Comparison of ENCODE assay signal across 14 mouse cellular contexts in genomic region chr2:148889331-148890010, GRCm38 (mm10). TPM values are rescaled to one million over a fixed set of nuclear protein-coding genes. Genes with fewer than 3 reads are reported as not detected.
DNase-seq lines count a peak whose midpoint lies in the region; ATAC-seq lines count a peak whose summit lies in the region.
"Had no signal": no experiment of that assay in that cellular context is flagged by ENCODE, and none has a peak within 500 bp of the region (broad histone marks: within the 10 kb centered on the region; RNA-seq: fewer than 3 reads in every experiment).

No protein-coding gene starts in this region.

- no peaks in the 10 kb centered on the region for H3K27me3 ChIP-seq in heart, embryonic 15.5 days
- no peaks in the 10 kb centered on the region for H3K27me3 ChIP-seq in forebrain, embryonic 12.5 days
- no peaks in the 10 kb centered on the region for H3K27me3 ChIP-seq in hindbrain, embryonic 16.5 days (replicated peaks; ENCODE audit: control insufficient read depth, insufficient read depth, low read length)
- no peaks in the 10 kb centered on the region for H3K27me3 ChIP-seq in neural tube, embryonic 14.5 days (ENCODE audit: control insufficient read depth, insufficient read depth, low read length)

- 73% methylated on average over 3 of the region's 3 CpGs for WGBS in heart, embryonic 15.5 days
- 14% methylated on average over 3 of the region's 3 CpGs for WGBS in forebrain, embryonic 12.5 days
- WGBS in hindbrain, embryonic 16.5 days = 42% methylated on average over 3 of the region's 3 CpGs
- 58% methylated on average over 3 of the region's 3 CpGs for WGBS in neural tube, embryonic 14.5 days

- no peak overlapping the region for H3K4me2 ChIP-seq in heart, embryonic 15.5 days
- H3K4me2 ChIP-seq in forebrain, embryonic 12.5 days = 0 out of 2 replicates have a peak overlapping the region, but pooled peaks have one; percentile 1
- no peak overlapping the region for H3K4me2 ChIP-seq in hindbrain, embryonic 16.5 days (ENCODE audit: low read length)
- no peak overlapping the region for H3K4me2 ChIP-seq in neural tube, embryonic 14.5 days (ENCODE audit: low read depth, low read length)

- H3K4me1 ChIP-seq in heart, embryonic 15.5 days (replicated peaks) = peaks cover 14% of the 10 kb centered on the region
- H3K4me1 ChIP-seq in forebrain, embryonic 12.5 days = peaks cover 21% of the 10 kb centered on the region
- H3K4me1 ChIP-seq in hindbrain, embryonic 16.5 days (ENCODE audit: control insufficient read depth, insufficient read depth, low read depth, low read length) = no peaks in the 10 kb centered on the region; the same call in 1 of the 2 replicates
- no peaks in the 10 kb centered on the region for H3K4me1 ChIP-seq in neural tube, embryonic 14.5 days (ENCODE audit: control insufficient read depth, insufficient read depth, low read length)

- no peak for DNase-seq in heart, postnatal 36 days
- no peak for DNase-seq in cerebellum, adult 8-10 months
- DNase-seq in kidney, adult 8-10 months = no peak
- DNase-seq: right cerebral cortex, postnatal 25 days had no signal

- intact Hi-C loops in heart, postnatal 36 days (cut with DNase I) = loop anchor here (2.0 kb wide), 1 partner anchor 15 kb away; the partner anchor contains the start of gene Cst3

- H3K9ac ChIP-seq in heart, embryonic 15.5 days = no peak overlapping the region
- no peak overlapping the region for H3K9ac ChIP-seq in forebrain, embryonic 12.5 days
- no peak overlapping the region for H3K9ac ChIP-seq in hindbrain, embryonic 16.5 days (ENCODE audit: low read depth, low read length)
- H3K9ac ChIP-seq in neural tube, embryonic 14.5 days (replicated peaks; ENCODE audit: low read depth, low read length) = no peak overlapping the region
- H3K9ac ChIP-seq: liver, embryonic 14.5 days had no signal

- no peak for ATAC-seq in heart, embryonic 15.5 days (replicated peaks; ENCODE audit: insufficient number of reproducible peaks, insufficient read depth, low FRiP score, low read depth)
- peak; percentile 81 for ATAC-seq in forebrain, embryonic 12.5 days (ENCODE audit: low FRiP score)
- peak; percentile 48 for ATAC-seq in hindbrain, embryonic 16.5 days
- peak; percentile 61; the same call in 1 of the 2 replicates for ATAC-seq in neural tube, embryonic 14.5 days (ENCODE audit: low read depth)
- no peak for ATAC-seq in cerebellum, adult (ENCODE audit: insufficient number of reproducible peaks, low FRiP score, low TSS enrichment)

- no peaks in the 10 kb centered on the region for H3K9me3 ChIP-seq in heart, embryonic 15.5 days (replicated peaks)
- no peaks in the 10 kb centered on the region for H3K9me3 ChIP-seq in forebrain, embryonic 12.5 days
- H3K9me3 ChIP-seq in hindbrain, embryonic 16.5 days (ENCODE audit: control insufficient read depth, low read length) = no peaks in the 10 kb centered on the region
- no peaks in the 10 kb centered on the region for H3K9me3 ChIP-seq in neural tube, embryonic 14.5 days (ENCODE audit: control insufficient read depth, low read length)

- H3K27ac ChIP-seq in heart, embryonic 15.5 days = peak overlapping the region; percentile 55
- H3K27ac ChIP-seq in forebrain, embryonic 12.5 days = peak overlapping the region; percentile 90
- peak overlapping the region; percentile 59 for H3K27ac ChIP-seq in hindbrain, embryonic 16.5 days (ENCODE audit: low read depth, low read length)
- H3K27ac ChIP-seq in neural tube, embryonic 14.5 days (ENCODE audit: low read depth, low read length) = no peak overlapping the region
- H3K27ac ChIP-seq: liver, embryonic 14.5 days had no signal

- H3K4me3 ChIP-seq in heart, embryonic 15.5 days = no peak overlapping the region
- no peak overlapping the region for H3K4me3 ChIP-seq in forebrain, embryonic 12.5 days (replicated peaks)
- H3K4me3 ChIP-seq in hindbrain, embryonic 16.5 days (ENCODE audit: low read length) = no peak overlapping the region
- H3K4me3 ChIP-seq in neural tube, embryonic 14.5 days (ENCODE audit: low read depth, low read length) = no peak overlapping the region

- H3K36me3 ChIP-seq in heart, embryonic 15.5 days = no peaks in the 10 kb centered on the region
- H3K36me3 ChIP-seq in forebrain, embryonic 12.5 days (replicated peaks) = no peaks in the 10 kb centered on the region
- no peaks in the 10 kb centered on the region for H3K36me3 ChIP-seq in hindbrain, embryonic 16.5 days (ENCODE audit: control insufficient read depth, insufficient read depth, low read length)
- no peaks in the 10 kb centered on the region for H3K36me3 ChIP-seq in neural tube, embryonic 14.5 days (ENCODE audit: control insufficient read depth, insufficient read depth, low read length)

RNA-seq across cellular contexts. Expression of gene Cst3, which starts 14.0 kb away (rescaled TPM):
- 654 and 710 TPM in 2 replicates for polyA plus RNA-seq in heart, embryonic 15.5 days (2015; fragmentation: Nextera tagmentation; extraction: Ambion mirVana)
- total RNA-seq in heart, postnatal 36 days (2021) = 1,000 to 10,000 TPM; 1,014 to 1,057 TPM
- 290 and 307 TPM in 2 replicates for polyA plus RNA-seq in forebrain, embryonic 12.5 days (2016; fragmentation: Nextera tagmentation; extraction: Ambion mirVana)
- polyA plus RNA-seq in hindbrain, embryonic 16.5 days (2015; fragmentation: Nextera tagmentation; extraction: Ambion mirVana) = 757 and 946 TPM in 2 replicates
- polyA plus RNA-seq in neural tube, embryonic 14.5 days (2014; fragmentation: Nextera tagmentation; extraction: Ambion mirVana) = 555 and 595 TPM in 2 replicates

RNA-seq across cellular contexts. Expression of gene 9230104L09Rik, which starts 24.6 kb away (rescaled TPM):
- 0.49 and 0.53 TPM in 2 replicates for polyA plus RNA-seq in heart, embryonic 15.5 days (2015; fragmentation: Nextera tagmentation; extraction: Ambion mirVana)
- total RNA-seq in heart, postnatal 36 days (2021) = under 1 TPM in 1 of 2 experiments, not detected in 1; 0.70 TPM
- not detected in 2 replicates for polyA plus RNA-seq in forebrain, embryonic 12.5 days (2016; fragmentation: Nextera tagmentation; extraction: Ambion mirVana)
- not detected in 2 replicates for polyA plus RNA-seq in hindbrain, embryonic 16.5 days (2015; fragmentation: Nextera tagmentation; extraction: Ambion mirVana)
- not detected in 2 replicates for polyA plus RNA-seq in neural tube, embryonic 14.5 days (2014; fragmentation: Nextera tagmentation; extraction: Ambion mirVana)
- total RNA-seq: left cerebral cortex, postnatal 4 days; neutrophil, adult 5-6 weeks had no signal
- polyA plus RNA-seq: kidney, embryonic 14.5 days; liver, embryonic 14.5 days; stomach, embryonic 16.5 days had no signal

RNA-seq across cellular contexts. Expression of gene Cst9, which starts 54.5 kb away (rescaled TPM):
- polyA plus RNA-seq in heart, embryonic 15.5 days (2015; fragmentation: Nextera tagmentation; extraction: Ambion mirVana) = 2.9 and 5.3 TPM in 2 replicates
- total RNA-seq in heart, postnatal 36 days (2021) = 1 to 10 TPM in 1 of 2 experiments, under 1 TPM in 1; 0.68 to 1.2 TPM
- polyA plus RNA-seq in forebrain, embryonic 12.5 days (2016; fragmentation: Nextera tagmentation; extraction: Ambion mirVana) = not detected in 2 replicates
- polyA plus RNA-seq in hindbrain, embryonic 16.5 days (2015; fragmentation: Nextera tagmentation; extraction: Ambion mirVana) = not detected in 2 replicates
- polyA plus RNA-seq in neural tube, embryonic 14.5 days (2014; fragmentation: Nextera tagmentation; extraction: Ambion mirVana) = not detected in 2 replicates
- total RNA-seq: left cerebral cortex, postnatal 4 days; neutrophil, adult 5-6 weeks had no signal
- polyA plus RNA-seq: kidney, embryonic 14.5 days; stomach, embryonic 16.5 days had no signal

Comparison
In these comparisons a context has a peak if more than half of its experiments do, and no peak if none do; other contexts are left out.
1. ATAC-seq: peak in forebrain, embryonic 12.5 days (single experiment), hindbrain, embryonic 16.5 days (single experiment) and neural tube, embryonic 14.5 days (single experiment); none in heart, embryonic 15.5 days (single experiment) and cerebellum, adult (single experiment).